Mouse (Mus musculus): Measurements from ENCODE around the gene Shkbp1. TPM values are rescaled to one million over a fixed set of nuclear protein-coding genes. Genes with fewer than 3 reads are reported as not detected.

Shkbp1 gene
- polyA plus RNA-seq, 1 experiment = 214 TPM

DNA sequence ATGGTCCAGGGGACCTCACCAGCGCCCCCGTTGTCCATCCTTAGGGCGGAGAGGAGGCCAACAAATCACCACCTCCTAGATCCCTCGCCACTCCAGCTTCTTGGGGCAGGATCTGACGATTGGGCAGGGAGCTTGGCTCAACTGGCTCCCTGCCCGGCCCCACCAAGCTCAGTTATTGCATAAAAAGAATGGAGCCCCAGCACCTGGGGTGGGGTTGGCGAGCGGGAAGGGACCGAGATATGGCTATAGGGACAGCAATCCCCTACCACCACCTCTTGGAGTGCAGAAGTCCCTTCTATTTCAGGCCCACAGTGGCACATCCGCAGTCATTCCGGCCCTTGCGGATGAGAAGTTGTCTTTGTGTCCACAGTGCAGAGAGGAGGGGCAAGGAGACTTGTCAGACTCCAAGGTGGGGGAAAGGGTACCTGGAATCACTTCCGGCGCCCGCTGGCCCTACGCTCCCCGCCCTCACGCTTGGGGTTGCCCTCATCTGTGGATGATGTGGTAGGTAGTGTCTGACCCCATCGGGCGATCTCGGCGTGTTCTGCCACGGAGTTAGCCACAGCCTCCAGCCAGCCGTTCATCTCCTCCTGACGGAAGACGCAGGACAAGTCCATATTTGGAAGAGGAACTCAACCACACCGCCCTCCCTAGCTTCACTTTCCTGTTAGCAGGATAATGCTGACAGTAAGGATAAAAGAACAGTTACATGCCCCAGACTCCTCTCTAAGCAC is 1.2 kb upstream of the Shkbp1 start, which contains the start of gene Gm20479:
Gene Gm20479 (minus strand): TSS at position 559 of the 734 bp plus-strand sequence.
- peaks cover 59% of the 10 kb centered on the region for H3K4me1 ChIP-seq
- peaks cover 3% of the 10 kb centered on the region; the same call in 1 of the 2 replicates for H3K9me3 ChIP-seq
- TF ChIP-seq FLI1 (IDR thresholded peaks at IDR 0.05; ENCODE audit: low read length) (no peak), GATA1 (IDR thresholded peaks at IDR 0.05; ENCODE audit: borderline replicate concordance, low read length) (no peak)
- H3K27me3 ChIP-seq (replicated peaks) = no peaks in the 10 kb centered on the region
- peak within 1 kb of the TSS; percentile 98 for H3K4me3 ChIP-seq (replicated peaks)
- H3K36me3 ChIP-seq (replicated peaks; ENCODE audit: low read length) = peaks cover 21% of the 10 kb centered on the region

DNA sequence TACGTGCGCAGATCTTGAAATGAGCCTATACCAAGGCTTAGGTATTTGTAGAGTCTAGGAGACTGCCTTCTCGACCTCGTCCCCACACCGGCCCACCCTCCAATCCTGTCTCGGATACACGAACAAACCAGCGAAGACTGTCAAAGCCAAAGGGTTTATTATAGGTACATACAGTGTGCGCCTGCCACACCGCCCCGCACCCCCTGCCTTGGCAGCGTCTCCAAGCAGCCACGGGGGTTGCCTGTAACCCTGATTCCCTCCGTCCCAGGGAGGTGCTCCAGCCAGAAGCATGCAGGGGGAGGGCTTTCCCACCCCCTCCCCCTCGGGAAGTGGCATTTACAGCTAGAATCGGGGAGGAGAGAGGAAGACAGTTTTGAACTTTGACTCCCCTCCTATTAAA is 429 bp upstream of the Shkbp1 start:
- Histone ChIP-seq H3K4me3 (replicated peaks) (peak overlapping the region; percentile 98), H3K4me1 (peaks cover 55% of the 10 kb centered on the region), H3K9me3 (peaks cover 3% of the 10 kb centered on the region; the same call in 1 of the 2 replicates), H3K27me3 (replicated peaks) (no peaks in the 10 kb centered on the region), H3K36me3 (replicated peaks; ENCODE audit: low read length) (peaks cover 28% of the 10 kb centered on the region)
- TF ChIP-seq FLI1 (IDR thresholded peaks at IDR 0.05; ENCODE audit: low read length) (no peak), GATA1 (IDR thresholded peaks at IDR 0.05; ENCODE audit: borderline replicate concordance, low read length) (no peak)

- Histone ChIP-seq H3K27me3 (replicated peaks) (no peaks in the 10 kb centered on the region), H3K9me3 (peaks cover 3% of the 10 kb centered on the region; the same call in 1 of the 2 replicates), H3K4me1 (peaks cover 47% of the 10 kb centered on the region), H3K36me3 (replicated peaks; ENCODE audit: low read length) (peaks cover 38% of the 10 kb centered on the region), H3K4me3 (replicated peaks) (peak overlapping the region; percentile 98)
- no peak for TF ChIP-seq FLI1 (IDR thresholded peaks at IDR 0.05; ENCODE audit: low read length)
- no peak for TF ChIP-seq GATA1 (IDR thresholded peaks at IDR 0.05; ENCODE audit: borderline replicate concordance, low read length)
Measured at GRCm38 (mm10) chr7:27355261-27355660, 558 bp downstream of the Shkbp1 start.

- Histone ChIP-seq H3K9me3 (peaks cover 3% of the 10 kb centered on the region; the same call in 1 of the 2 replicates), H3K36me3 (replicated peaks; ENCODE audit: low read length) (peaks cover 42% of the 10 kb centered on the region), H3K4me1 (peaks cover 43% of the 10 kb centered on the region), H3K4me3 (replicated peaks) (peak overlapping the region; percentile 98), H3K27me3 (replicated peaks) (no peaks in the 10 kb centered on the region)
- TF ChIP-seq GATA1 (IDR thresholded peaks at IDR 0.05; ENCODE audit: borderline replicate concordance, low read length) = no peak
- no peak for TF ChIP-seq FLI1 (IDR thresholded peaks at IDR 0.05; ENCODE audit: low read length)
Measured at GRCm38 (mm10) chr7:27354783-27355182, 1.0 kb downstream of the Shkbp1 start.

DNA sequence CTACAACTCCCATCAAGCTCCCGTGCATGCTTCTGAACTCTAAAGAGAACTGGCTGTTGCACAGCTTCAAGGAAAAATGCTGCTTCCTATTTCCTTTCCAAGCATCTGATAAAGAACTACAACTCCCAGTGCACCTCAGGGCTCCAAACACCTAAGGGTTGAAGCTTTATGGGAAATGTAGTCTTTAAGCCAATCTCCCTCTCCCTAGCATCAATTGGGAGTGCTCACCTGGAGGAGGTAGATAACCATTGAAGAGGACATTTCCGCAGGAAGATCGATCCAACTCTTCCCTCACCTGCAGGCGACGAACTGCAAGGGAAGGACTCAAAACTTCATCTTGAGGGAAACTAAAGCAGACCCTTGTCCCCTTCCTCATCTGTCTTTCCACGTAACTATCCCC is 1.7 kb downstream of the Shkbp1 start:
- Histone ChIP-seq H3K36me3 (replicated peaks; ENCODE audit: low read length) (peaks cover 48% of the 10 kb centered on the region), H3K27me3 (replicated peaks) (no peaks in the 10 kb centered on the region), H3K9me3 (peaks cover 1% of the 10 kb centered on the region; the same call in 1 of the 2 replicates), H3K4me1 (peaks cover 42% of the 10 kb centered on the region), H3K4me3 (replicated peaks) (peak overlapping the region; percentile 26)
- TF ChIP-seq GATA1 (IDR thresholded peaks at IDR 0.05; ENCODE audit: borderline replicate concordance, low read length) (no peak), FLI1 (IDR thresholded peaks at IDR 0.05; ENCODE audit: low read length) (no peak)

DNA sequence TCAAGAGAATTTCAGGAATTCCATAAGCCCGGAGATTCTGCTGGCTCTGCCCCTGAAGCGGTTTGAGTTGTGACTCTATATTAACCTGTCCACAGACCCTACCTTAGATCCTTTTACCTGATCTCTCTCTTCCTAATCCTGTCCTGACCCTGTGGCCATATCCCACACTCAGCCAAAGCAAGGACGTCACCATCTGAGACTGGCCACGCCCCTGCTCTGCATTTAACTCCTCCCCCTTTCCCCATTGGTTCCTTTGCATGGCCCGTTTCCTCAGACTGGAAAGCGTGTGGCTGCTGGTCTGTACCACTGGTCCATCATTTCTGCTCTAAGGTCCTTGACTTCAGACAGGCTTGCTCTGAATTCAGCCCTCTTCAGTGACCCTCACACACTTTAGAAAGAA is 10.4 kb downstream of the Shkbp1 start:
- peaks cover 5% of the 10 kb centered on the region; the same call in 1 of the 2 replicates for H3K4me1 ChIP-seq
- H3K36me3 ChIP-seq (replicated peaks; ENCODE audit: low read length) = peaks cover 91% of the 10 kb centered on the region
- TF ChIP-seq GATA1 (IDR thresholded peaks at IDR 0.05; ENCODE audit: borderline replicate concordance, low read length) (no peak), FLI1 (IDR thresholded peaks at IDR 0.05; ENCODE audit: low read length) (no peak)

DNA sequence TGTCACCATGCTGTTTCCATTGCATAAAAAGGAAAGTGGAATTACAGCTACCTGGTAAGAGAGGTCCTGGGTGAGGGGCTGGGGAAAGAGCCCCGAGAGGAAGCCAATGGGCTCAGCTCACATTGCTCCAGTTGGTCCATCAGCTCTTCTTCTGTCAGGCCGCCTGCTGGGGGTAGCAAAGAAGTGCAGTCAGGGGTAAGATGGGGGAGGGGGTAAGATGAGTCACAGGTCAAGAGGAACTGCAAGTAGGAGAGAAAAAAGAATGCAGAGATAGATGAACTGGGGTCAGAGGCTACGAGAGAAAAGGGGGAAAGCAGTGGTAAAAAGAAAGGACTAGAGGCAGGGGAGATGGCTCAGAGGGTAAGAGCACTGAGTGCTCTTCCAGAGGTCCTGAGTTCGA is 13.2 kb downstream of the Shkbp1 start:
- Histone ChIP-seq H3K36me3 (replicated peaks; ENCODE audit: low read length) (peaks cover 64% of the 10 kb centered on the region), H3K4me1 (peaks cover 8% of the 10 kb centered on the region), H3K9me3 (no peaks in the 10 kb centered on the region), H3K4me3 (replicated peaks) (no peak overlapping the region), H3K27me3 (replicated peaks) (peaks cover 27% of the 10 kb centered on the region)
- no peak for TF ChIP-seq FLI1 (IDR thresholded peaks at IDR 0.05; ENCODE audit: low read length)
- no peak for TF ChIP-seq GATA1 (IDR thresholded peaks at IDR 0.05; ENCODE audit: borderline replicate concordance, low read length)

More for the DNA sequence above, 10.4 kb downstream of the Shkbp1 start:
- Histone ChIP-seq H3K9me3 (no peaks in the 10 kb centered on the region), H3K27me3 (replicated peaks) (peaks cover 2% of the 10 kb centered on the region), H3K4me3 (replicated peaks) (no peak overlapping the region)

- TF ChIP-seq FLI1 (IDR thresholded peaks at IDR 0.05; ENCODE audit: low read length) = no peak
- no peak for TF ChIP-seq GATA1 (IDR thresholded peaks at IDR 0.05; ENCODE audit: borderline replicate concordance, low read length)
- H3K4me1 ChIP-seq = peaks cover 36% of the 10 kb centered on the region
- peaks cover 56% of the 10 kb centered on the region for H3K27me3 ChIP-seq (replicated peaks)
- H3K36me3 ChIP-seq (replicated peaks; ENCODE audit: low read length) = peaks cover 33% of the 10 kb centered on the region
- H3K9me3 ChIP-seq = no peaks in the 10 kb centered on the region
- no peak overlapping the region for H3K4me3 ChIP-seq (replicated peaks)
Measured at GRCm38 (mm10) chr7:27339519-27339918, 16.3 kb downstream of the Shkbp1 start.

DNA sequence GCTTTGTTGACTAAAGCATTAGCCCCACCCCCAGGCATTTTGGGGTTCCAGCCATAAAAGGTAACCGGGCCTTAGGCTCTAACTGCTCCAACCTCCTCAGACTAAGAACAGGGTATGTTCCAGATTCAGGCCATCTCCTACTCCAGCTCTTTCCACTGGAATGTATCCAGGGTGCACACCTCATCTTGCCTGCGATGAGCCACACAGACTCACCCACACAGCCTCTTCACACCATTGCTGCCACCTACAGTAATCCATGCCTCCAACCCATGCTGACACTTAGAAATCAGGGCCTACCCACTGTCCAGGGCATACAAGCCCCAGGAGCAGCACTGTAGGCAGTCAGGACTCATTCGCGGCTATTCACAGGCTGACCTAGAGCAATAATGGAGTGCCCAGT is 16.7 kb downstream of the Shkbp1 start:
- H3K27me3 ChIP-seq (replicated peaks) = peaks cover 60% of the 10 kb centered on the region
- TF ChIP-seq FLI1 (IDR thresholded peaks at IDR 0.05; ENCODE audit: low read length) (no peak), GATA1 (IDR thresholded peaks at IDR 0.05; ENCODE audit: borderline replicate concordance, low read length) (no peak)
- no peaks in the 10 kb centered on the region for H3K9me3 ChIP-seq
- no peak overlapping the region for H3K4me3 ChIP-seq (replicated peaks)
- H3K4me1 ChIP-seq = peaks cover 40% of the 10 kb centered on the region
- H3K36me3 ChIP-seq (replicated peaks; ENCODE audit: low read length) = peaks cover 29% of the 10 kb centered on the region

DNA sequence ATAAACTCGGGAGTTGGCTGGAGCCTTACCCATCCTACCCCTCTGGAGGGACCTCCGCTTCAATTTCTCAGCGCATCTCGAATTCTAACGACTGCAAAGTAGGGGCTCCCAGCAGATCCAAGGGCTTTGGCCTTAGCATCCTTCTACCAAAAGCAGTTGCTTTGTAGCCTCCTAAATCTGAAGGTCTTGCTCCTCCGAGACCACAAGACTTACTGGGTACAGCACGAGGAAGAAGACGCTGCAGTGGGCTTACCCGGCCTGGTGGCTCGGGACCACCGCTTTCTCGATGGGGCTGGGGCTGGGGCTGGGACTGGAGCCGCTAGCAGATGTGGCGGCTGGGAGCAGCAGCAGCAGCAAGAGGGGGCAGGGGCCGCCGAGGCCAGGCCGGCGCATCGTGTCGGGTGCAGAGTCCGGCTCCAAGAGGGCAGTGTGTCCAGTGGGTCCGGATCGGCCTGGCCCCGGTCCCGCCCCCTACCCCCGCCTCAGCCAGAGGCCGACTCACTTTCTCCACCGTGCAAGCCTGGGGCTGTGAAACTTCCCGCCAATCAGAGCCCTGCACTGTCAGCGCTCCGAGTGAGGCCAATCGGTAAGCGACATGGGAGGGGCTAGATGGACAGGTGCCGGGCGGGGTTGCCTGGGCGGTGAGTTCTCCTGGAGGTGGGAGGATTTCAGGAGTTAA is 18.5 kb downstream of the Shkbp1 start, which contains the start of gene Ltbp4:
Gene Ltbp4 (minus strand): TSS at position 518 of the 679 bp plus-strand sequence.
- H3K27me3 ChIP-seq (replicated peaks) = peaks cover 78% of the 10 kb centered on the region
- peak within 1 kb of the TSS; percentile 81 for H3K4me3 ChIP-seq (replicated peaks)

More for the DNA sequence above, 18.5 kb downstream of the Shkbp1 start, which contains the start of gene Ltbp4:
- no peaks in the 10 kb centered on the region for H3K9me3 ChIP-seq
- peaks cover 12% of the 10 kb centered on the region for H3K36me3 ChIP-seq (replicated peaks; ENCODE audit: low read length)
- TF ChIP-seq GATA1 (IDR thresholded peaks at IDR 0.05; ENCODE audit: borderline replicate concordance, low read length) (no peak), FLI1 (IDR thresholded peaks at IDR 0.05; ENCODE audit: low read length) (no peak)
- H3K4me1 ChIP-seq = peaks cover 53% of the 10 kb centered on the region
